Comparison of ENCODE assay signal across 14 mouse cellular contexts in the genomic region with DNA sequence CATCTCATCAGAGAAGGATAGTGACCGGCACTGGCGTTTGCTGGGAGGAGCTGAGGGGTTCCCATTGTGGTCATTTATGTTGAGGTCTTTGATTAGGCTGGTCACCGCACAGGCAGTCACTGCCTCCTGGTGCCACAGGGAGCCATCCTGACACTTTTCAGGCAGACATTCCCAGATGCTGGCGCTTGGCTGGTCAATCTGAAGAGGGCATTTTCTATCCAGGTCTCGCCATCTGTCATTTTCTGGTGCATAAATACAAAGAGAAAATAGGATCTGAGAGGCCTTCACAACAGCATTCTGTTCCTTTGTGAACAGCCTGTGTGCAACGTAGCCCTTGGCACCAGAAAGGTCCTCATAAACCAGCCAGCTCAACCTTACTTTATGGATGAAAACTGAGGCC. TPM values are rescaled to one million over a fixed set of nuclear protein-coding genes. Genes with fewer than 3 reads are reported as not detected.
DNase-seq lines count a peak whose midpoint lies in the region; ATAC-seq and TF ChIP-seq lines count a peak whose summit lies in the region.
"Had no signal": no experiment of that assay in that cellular context is flagged by ENCODE, and none has a peak within 500 bp of the region (broad histone marks: within the 10 kb centered on the region; RNA-seq: fewer than 3 reads in every experiment).

No protein-coding gene starts in this region.

- no peak for TF ChIP-seq EP300 in lung, postnatal 0 days (IDR thresholded peaks at IDR 0.05)

- no peaks in the 10 kb centered on the region for H3K9me3 ChIP-seq in midbrain, embryonic 13.5 days
- H3K9me3 ChIP-seq in midbrain, embryonic 16.5 days (replicated peaks; ENCODE audit: control insufficient read depth, low read length, poor library complexity, severe bottlenecking) = no peaks in the 10 kb centered on the region
- H3K9me3 ChIP-seq in forebrain, embryonic 13.5 days (replicated peaks) = no peaks in the 10 kb centered on the region
- no peaks in the 10 kb centered on the region for H3K9me3 ChIP-seq in hindbrain, embryonic 16.5 days (ENCODE audit: control insufficient read depth, low read length)
- no peaks in the 10 kb centered on the region for H3K9me3 ChIP-seq in lung, postnatal 0 days (ENCODE audit: low read length)
- H3K9me3 ChIP-seq: embryonic facial prominence, embryonic 12.5 days; liver, embryonic 15.5 days had no signal

- H3K4me1 ChIP-seq in midbrain, embryonic 13.5 days (replicated peaks) = peaks cover 5% of the 10 kb centered on the region
- no peaks in the 10 kb centered on the region for H3K4me1 ChIP-seq in midbrain, embryonic 16.5 days (ENCODE audit: control insufficient read depth, insufficient read depth, low read length)
- H3K4me1 ChIP-seq in forebrain, embryonic 13.5 days = peaks cover 34% of the 10 kb centered on the region
- H3K4me1 ChIP-seq in hindbrain, embryonic 16.5 days (ENCODE audit: control insufficient read depth, insufficient read depth, low read depth, low read length) = peaks cover 3% of the 10 kb centered on the region
- H3K4me1 ChIP-seq in lung, postnatal 0 days (ENCODE audit: insufficient read depth, low read depth, low read length) = peaks cover 1% of the 10 kb centered on the region; the same call in 1 of the 2 replicates
- no peaks in the 10 kb centered on the region for H3K4me1 ChIP-seq in thymus, adult 2 months (replicated peaks; ENCODE audit: control insufficient read depth, insufficient read depth, low read length)

- H3K27ac ChIP-seq in midbrain, embryonic 13.5 days = peak overlapping the region; percentile 49
- H3K27ac ChIP-seq in midbrain, embryonic 16.5 days (ENCODE audit: low read length) = no peak overlapping the region
- peak overlapping the region; percentile 68 for H3K27ac ChIP-seq in forebrain, embryonic 13.5 days
- H3K27ac ChIP-seq in hindbrain, embryonic 16.5 days (ENCODE audit: low read depth, low read length) = peak overlapping the region; percentile 72
- H3K27ac ChIP-seq in lung, postnatal 0 days (ENCODE audit: low read length) = no peak overlapping the region
- H3K27ac ChIP-seq in thymus, adult 2 months (ENCODE audit: control insufficient read depth, insufficient read depth, low read length) = no peak overlapping the region
- H3K27ac ChIP-seq: embryonic facial prominence, embryonic 12.5 days; liver, embryonic 15.5 days had no signal

- ATAC-seq in midbrain, embryonic 13.5 days = no peak
- ATAC-seq in midbrain, embryonic 16.5 days = no peak
- peak; percentile 30; the same call in 1 of the 2 replicates for ATAC-seq in forebrain, embryonic 13.5 days
- peak; percentile 63; the same call in 1 of the 2 replicates for ATAC-seq in hindbrain, embryonic 16.5 days
- ATAC-seq in lung, postnatal 0 days = no peak

- no peak overlapping the region for H3K4me3 ChIP-seq in midbrain, embryonic 13.5 days (replicated peaks)
- no peak overlapping the region for H3K4me3 ChIP-seq in midbrain, embryonic 16.5 days (ENCODE audit: low read depth, low read length)
- no peak overlapping the region for H3K4me3 ChIP-seq in forebrain, embryonic 13.5 days
- no peak overlapping the region for H3K4me3 ChIP-seq in hindbrain, embryonic 16.5 days (ENCODE audit: low read length)
- no peak overlapping the region for H3K4me3 ChIP-seq in lung, postnatal 0 days (ENCODE audit: low read depth, low read length)
- H3K4me3 ChIP-seq in thymus, adult 2 months (ENCODE audit: control insufficient read depth, insufficient read depth, low read length) = no peak overlapping the region
- H3K4me3 ChIP-seq: embryonic facial prominence, embryonic 12.5 days; liver, embryonic 15.5 days had no signal

- WGBS in midbrain, embryonic 13.5 days = 69% methylated on average over 6 of the region's 6 CpGs
- WGBS in midbrain, embryonic 16.5 days = 56% methylated on average over 6 of the region's 6 CpGs
- 67% methylated on average over 6 of the region's 6 CpGs for WGBS in forebrain, embryonic 13.5 days
- 54% methylated on average over 6 of the region's 6 CpGs for WGBS in hindbrain, embryonic 16.5 days
- whole genome bisulfite sequencing in lung, postnatal 0 days = 97% methylated on average over 6 of the region's 6 CpGs
- 97% methylated on average over 6 of the region's 6 CpGs for WGBS in thymus, adult 2 months

- peak; percentile 77 to 84 for DNase-seq in cerebellum, adult 18-20 months
- no peak for DNase-seq in lung, postnatal 0 days (ENCODE audit: low spot score)
- DNase-seq in kidney, postnatal 14 days = no peak
- DNase-seq in thymus, adult 2 months = no peak
- DNase-seq: adrenal gland, adult 8-10 months; kidney, adult 11 months; lung, postnatal 4 days; right cerebral cortex, postnatal 4 days had no signal

- peaks cover 46% of the 10 kb centered on the region for H3K36me3 ChIP-seq in midbrain, embryonic 13.5 days
- H3K36me3 ChIP-seq in midbrain, embryonic 16.5 days (ENCODE audit: control insufficient read depth, insufficient read depth, low read length) = no peaks in the 10 kb centered on the region
- peaks cover 66% of the 10 kb centered on the region for H3K36me3 ChIP-seq in forebrain, embryonic 13.5 days (ENCODE audit: poor library complexity, severe bottlenecking)
- H3K36me3 ChIP-seq in hindbrain, embryonic 16.5 days (ENCODE audit: control insufficient read depth, insufficient read depth, low read length) = no peaks in the 10 kb centered on the region
- peaks cover 14% of the 10 kb centered on the region; the same call in 1 of the 2 replicates for H3K36me3 ChIP-seq in lung, postnatal 0 days (ENCODE audit: insufficient read depth, low read length)
- peaks cover 20% of the 10 kb centered on the region for H3K36me3 ChIP-seq in thymus, adult 2 months (ENCODE audit: control insufficient read depth, insufficient read depth, low read length)

- TF ChIP-seq CTCF in lung, postnatal 0 days (IDR thresholded peaks at IDR 0.05) = no peak
- no peak for TF ChIP-seq CTCF in thymus, adult 2 months (IDR thresholded peaks at IDR 0.05; ENCODE audit: borderline replicate concordance, control insufficient read depth, extremely low read depth, insufficient read depth, low read length, poor library complexity)

- no peaks in the 10 kb centered on the region for H3K27me3 ChIP-seq in midbrain, embryonic 13.5 days
- no peaks in the 10 kb centered on the region for H3K27me3 ChIP-seq in midbrain, embryonic 16.5 days (ENCODE audit: control insufficient read depth, insufficient read depth, low read depth, low read length)
- H3K27me3 ChIP-seq in forebrain, embryonic 13.5 days = no peaks in the 10 kb centered on the region
- no peaks in the 10 kb centered on the region for H3K27me3 ChIP-seq in hindbrain, embryonic 16.5 days (replicated peaks; ENCODE audit: control insufficient read depth, insufficient read depth, low read length)
- no peaks in the 10 kb centered on the region for H3K27me3 ChIP-seq in lung, postnatal 0 days (replicated peaks; ENCODE audit: insufficient read depth, low read length)
- H3K27me3 ChIP-seq in thymus, adult 2 months (ENCODE audit: control insufficient read depth, insufficient read depth, low read length) = no peaks in the 10 kb centered on the region
- H3K27me3 ChIP-seq: embryonic facial prominence, embryonic 12.5 days; liver, embryonic 15.5 days had no signal

- TF ChIP-seq POLR2A in thymus, adult 2 months (IDR thresholded peaks at IDR 0.05; ENCODE audit: control insufficient read depth, extremely low read depth, insufficient read depth, low read length, poor library complexity) = no peak

- H3K9ac ChIP-seq in midbrain, embryonic 13.5 days (replicated peaks) = no peak overlapping the region
- H3K9ac ChIP-seq in midbrain, embryonic 16.5 days (ENCODE audit: low read depth, low read length) = no peak overlapping the region
- no peak overlapping the region for H3K9ac ChIP-seq in forebrain, embryonic 13.5 days
- no peak overlapping the region for H3K9ac ChIP-seq in hindbrain, embryonic 16.5 days (ENCODE audit: low read depth, low read length)
- H3K9ac ChIP-seq in lung, postnatal 0 days (replicated peaks; ENCODE audit: low read depth) = no peak overlapping the region
- H3K9ac ChIP-seq: embryonic facial prominence, embryonic 12.5 days; liver, embryonic 15.5 days had no signal

- no peak overlapping the region for H3K4me2 ChIP-seq in midbrain, embryonic 13.5 days (replicated peaks)
- no peak overlapping the region for H3K4me2 ChIP-seq in midbrain, embryonic 16.5 days (ENCODE audit: low read length)
- H3K4me2 ChIP-seq in forebrain, embryonic 13.5 days = no peak overlapping the region
- no peak overlapping the region for H3K4me2 ChIP-seq in hindbrain, embryonic 16.5 days (ENCODE audit: low read length)
- no peak overlapping the region for H3K4me2 ChIP-seq in lung, postnatal 0 days (replicated peaks; ENCODE audit: low read depth, low read length)
- H3K4me2 ChIP-seq: embryonic facial prominence, embryonic 12.5 days; liver, embryonic 15.5 days had no signal

RNA-seq across cellular contexts. Expression of a gene that starts 53.8 kb away (rescaled TPM):
- polyA plus RNA-seq in midbrain, embryonic 13.5 days (2015; fragmentation: Nextera tagmentation; extraction: Ambion mirVana) = 21.7 and 23.4 TPM in 2 replicates
- 13.2 and 13.6 TPM in 2 replicates for polyA plus RNA-seq in midbrain, embryonic 16.5 days (2015; fragmentation: Nextera tagmentation; extraction: Ambion mirVana)
- 31.1 and 33.9 TPM in 2 replicates for polyA plus RNA-seq in forebrain, embryonic 13.5 days (2015; fragmentation: Nextera tagmentation; extraction: Ambion mirVana)
- polyA plus RNA-seq in hindbrain, embryonic 16.5 days (2015; fragmentation: Nextera tagmentation; extraction: Ambion mirVana) = 14.7 and 16.3 TPM in 2 replicates
- polyA plus RNA-seq in lung, postnatal 0 days (2015; fragmentation: Nextera tagmentation; extraction: Ambion mirVana) = 27.2 and 31.2 TPM in 2 replicates
- polyA plus RNA-seq in thymus, adult 2 months (2012; rRNA removed) = 104 and 122 TPM in 2 replicates

Comparison
In these comparisons a context has a peak if more than half of its experiments do, and no peak if none do; other contexts are left out.
1. H3K27ac ChIP-seq: peak in midbrain, embryonic 13.5 days (single experiment), forebrain, embryonic 13.5 days (single experiment) and hindbrain, embryonic 16.5 days (single experiment); none in midbrain, embryonic 16.5 days (single experiment), lung, postnatal 0 days (single experiment) and thymus, adult 2 months (single experiment).
2. ATAC-seq: peak in forebrain, embryonic 13.5 days (single experiment) and hindbrain, embryonic 16.5 days (single experiment); none in midbrain, embryonic 13.5 days (single experiment), midbrain, embryonic 16.5 days (single experiment) and lung, postnatal 0 days (single experiment).
3. DNase-seq: peak in cerebellum, adult 18-20 months (2 of 2); none in lung, postnatal 0 days (single experiment), kidney, postnatal 14 days (single experiment) and thymus, adult 2 months (single experiment).